Comparison of ENCODE assay signal across 25 mouse cellular contexts in genomic region chrX:61134592-61134991, GRCm38 (mm10). TPM values are rescaled to one million over a fixed set of nuclear protein-coding genes. Genes with fewer than 3 reads are reported as not detected.
DNase-seq lines count a peak whose midpoint lies in the region; ATAC-seq and TF ChIP-seq lines count a peak whose summit lies in the region.
"Had no signal": no experiment of that assay in that cellular context is flagged by ENCODE, and none has a peak within 500 bp of the region (broad histone marks: within the 10 kb centered on the region; RNA-seq: fewer than 3 reads in every experiment).

No protein-coding gene starts in this region.

- no peak for TF ChIP-seq POLR2A in kidney, adult 2 months (IDR thresholded peaks at IDR 0.05; ENCODE audit: low read depth, low read length)

- H3K4me1 ChIP-seq in forebrain, embryonic 14.5 days (ENCODE audit: control insufficient read depth, insufficient read depth, low read length) = no peaks in the 10 kb centered on the region
- no peaks in the 10 kb centered on the region for H3K4me1 ChIP-seq in forebrain, embryonic 16.5 days (replicated peaks; ENCODE audit: control insufficient read depth, insufficient read depth, low read length)
- no peaks in the 10 kb centered on the region for H3K4me1 ChIP-seq in kidney, adult 2 months (ENCODE audit: control insufficient read depth, insufficient read depth, low read length)
- H3K4me1 ChIP-seq in midbrain, postnatal 0 days (ENCODE audit: insufficient read depth, low read length) = no peaks in the 10 kb centered on the region
- H3K4me1 ChIP-seq in midbrain, embryonic 15.5 days = no peaks in the 10 kb centered on the region
- no peaks in the 10 kb centered on the region for H3K4me1 ChIP-seq in stomach, postnatal 0 days (replicated peaks; ENCODE audit: control insufficient read depth, insufficient read depth)
- H3K4me1 ChIP-seq: embryonic facial prominence, embryonic 12.5 days; heart, embryonic 10.5 days; limb, embryonic 12.5 days; neural tube, embryonic 13.5 days had no signal

- H3K4me2 ChIP-seq in forebrain, embryonic 14.5 days (ENCODE audit: low read length) = no peak overlapping the region
- H3K4me2 ChIP-seq in forebrain, embryonic 16.5 days (ENCODE audit: low read length) = no peak overlapping the region
- no peak overlapping the region for H3K4me2 ChIP-seq in midbrain, postnatal 0 days (ENCODE audit: low read depth, low read length, poor library complexity, severe bottlenecking)
- H3K4me2 ChIP-seq in midbrain, embryonic 15.5 days = no peak overlapping the region
- no peak overlapping the region for H3K4me2 ChIP-seq in stomach, postnatal 0 days (replicated peaks; ENCODE audit: low read depth)
- H3K4me2 ChIP-seq: embryonic facial prominence, embryonic 12.5 days; limb, embryonic 12.5 days; neural tube, embryonic 13.5 days had no signal

- H3K9me3 ChIP-seq in forebrain, embryonic 14.5 days (replicated peaks; ENCODE audit: control insufficient read depth, low read length) = no peaks in the 10 kb centered on the region
- H3K9me3 ChIP-seq in forebrain, embryonic 16.5 days (ENCODE audit: control insufficient read depth, low read length) = no peaks in the 10 kb centered on the region
- no peaks in the 10 kb centered on the region for H3K9me3 ChIP-seq in midbrain, postnatal 0 days (ENCODE audit: low read length)
- no peaks in the 10 kb centered on the region for H3K9me3 ChIP-seq in midbrain, embryonic 15.5 days
- no peaks in the 10 kb centered on the region for H3K9me3 ChIP-seq in stomach, postnatal 0 days (ENCODE audit: control insufficient read depth, low read length)
- H3K9me3 ChIP-seq: embryonic facial prominence, embryonic 12.5 days; heart, embryonic 10.5 days; limb, embryonic 12.5 days; neural tube, embryonic 13.5 days had no signal

- H3K36me3 ChIP-seq in forebrain, embryonic 14.5 days (ENCODE audit: control insufficient read depth, insufficient read depth, low read length) = no peaks in the 10 kb centered on the region
- no peaks in the 10 kb centered on the region for H3K36me3 ChIP-seq in forebrain, embryonic 16.5 days (ENCODE audit: control insufficient read depth, insufficient read depth)
- H3K36me3 ChIP-seq in kidney, adult 2 months (ENCODE audit: control insufficient read depth, insufficient read depth, low read length) = no peaks in the 10 kb centered on the region
- H3K36me3 ChIP-seq in midbrain, postnatal 0 days (ENCODE audit: insufficient read depth, low read length) = no peaks in the 10 kb centered on the region
- H3K36me3 ChIP-seq in midbrain, embryonic 15.5 days (replicated peaks) = no peaks in the 10 kb centered on the region
- H3K36me3 ChIP-seq in stomach, postnatal 0 days (ENCODE audit: control insufficient read depth, insufficient read depth, low read length) = no peaks in the 10 kb centered on the region
- H3K36me3 ChIP-seq: embryonic facial prominence, embryonic 12.5 days; heart, embryonic 10.5 days; limb, embryonic 12.5 days; neural tube, embryonic 13.5 days had no signal

- peak; percentile 11 for DNase-seq in forebrain, embryonic 14.5 days (ENCODE audit: low spot score)
- no peak for DNase-seq in kidney, adult 2 months
- DNase-seq in kidney, postnatal 10 days = no peak
- DNase-seq in midbrain, postnatal 0 days (ENCODE audit: low spot score) = no peak
- no peak for DNase-seq in stomach, postnatal 0 days (ENCODE audit: low spot score)
- DNase-seq: adrenal gland, postnatal 25 days; cerebellum, postnatal 14 days; kidney, postnatal 36 days; layer of hippocampus, postnatal 36 days; lung, adult 18-20 months; right cerebral cortex, postnatal 4 days; thymus, adult 18-20 months had no signal

- no peak overlapping the region for H3K9ac ChIP-seq in forebrain, embryonic 14.5 days (ENCODE audit: low read length)
- H3K9ac ChIP-seq in forebrain, embryonic 16.5 days (replicated peaks; ENCODE audit: low read depth, low read length) = no peak overlapping the region
- no peak overlapping the region for H3K9ac ChIP-seq in midbrain, postnatal 0 days (replicated peaks; ENCODE audit: low read length, poor library complexity, severe bottlenecking)
- H3K9ac ChIP-seq in midbrain, embryonic 15.5 days = no peak overlapping the region
- no peak overlapping the region for H3K9ac ChIP-seq in stomach, postnatal 0 days (ENCODE audit: low read length)
- H3K9ac ChIP-seq: embryonic facial prominence, embryonic 12.5 days; limb, embryonic 12.5 days; neural tube, embryonic 13.5 days had no signal

- peak; percentile 44 for TF ChIP-seq CTCF in kidney, adult 2 months (conservative IDR thresholded peaks at IDR 0.05; ENCODE audit: insufficient read depth, insufficient read length, low read depth, low read length)
- TF ChIP-seq CTCF in midbrain, postnatal 0 days (IDR thresholded peaks at IDR 0.05) = peak; percentile 49
- TF ChIP-seq CTCF in stomach, postnatal 0 days (IDR thresholded peaks at IDR 0.05; ENCODE audit: low read depth) = peak; percentile 55

- no peak overlapping the region for H3K4me3 ChIP-seq in forebrain, embryonic 14.5 days (ENCODE audit: low read depth, low read length)
- no peak overlapping the region for H3K4me3 ChIP-seq in forebrain, embryonic 16.5 days (replicated peaks; ENCODE audit: low read length)
- H3K4me3 ChIP-seq in kidney, adult 2 months (ENCODE audit: insufficient read depth, low read depth, low read length) = no peak overlapping the region
- no peak overlapping the region for H3K4me3 ChIP-seq in midbrain, postnatal 0 days (ENCODE audit: low read depth, low read length)
- no peak overlapping the region for H3K4me3 ChIP-seq in midbrain, embryonic 15.5 days
- no peak overlapping the region for H3K4me3 ChIP-seq in stomach, postnatal 0 days (ENCODE audit: low read depth, low read length)
- H3K4me3 ChIP-seq: embryonic facial prominence, embryonic 12.5 days; heart, embryonic 10.5 days; limb, embryonic 12.5 days; neural tube, embryonic 13.5 days had no signal

- no peak for ATAC-seq in forebrain, embryonic 14.5 days
- ATAC-seq in forebrain, embryonic 16.5 days = no peak
- ATAC-seq in midbrain, postnatal 0 days (ENCODE audit: low FRiP score) = 0 out of 2 replicates have a peak, but pooled peaks have one; percentile 27
- no peak for ATAC-seq in midbrain, embryonic 15.5 days (replicated peaks)
- ATAC-seq in stomach, postnatal 0 days (ENCODE audit: low FRiP score, low TSS enrichment) = no peak
- no peak for ATAC-seq in monocyte, adult 5-6 weeks (replicated peaks; ENCODE audit: insufficient number of reproducible peaks, low FRiP score, low TSS enrichment, poor library complexity, severe bottlenecking)
- ATAC-seq: activated CD4-positive, CD25-positive, alpha-beta regulatory T cell, adult 4 months had no signal

- no peak overlapping the region for H3K27ac ChIP-seq in forebrain, embryonic 14.5 days (ENCODE audit: low read depth, low read length)
- H3K27ac ChIP-seq in forebrain, embryonic 16.5 days (ENCODE audit: low read length) = no peak overlapping the region
- H3K27ac ChIP-seq in kidney, adult 2 months (ENCODE audit: insufficient read depth, low read depth, low read length) = no peak overlapping the region
- H3K27ac ChIP-seq in midbrain, postnatal 0 days (ENCODE audit: low read depth, low read length) = no peak overlapping the region
- no peak overlapping the region for H3K27ac ChIP-seq in midbrain, embryonic 15.5 days
- no peak overlapping the region for H3K27ac ChIP-seq in stomach, postnatal 0 days (replicated peaks)
- H3K27ac ChIP-seq: embryonic facial prominence, embryonic 12.5 days; heart, embryonic 10.5 days; limb, embryonic 12.5 days; neural tube, embryonic 13.5 days had no signal

- no peaks in the 10 kb centered on the region for H3K27me3 ChIP-seq in forebrain, embryonic 14.5 days (replicated peaks; ENCODE audit: control insufficient read depth, insufficient read depth, low read length)
- no peaks in the 10 kb centered on the region for H3K27me3 ChIP-seq in forebrain, embryonic 16.5 days (replicated peaks; ENCODE audit: control insufficient read depth, insufficient read depth, low read length)
- no peaks in the 10 kb centered on the region for H3K27me3 ChIP-seq in kidney, adult 2 months (replicated peaks; ENCODE audit: control insufficient read depth, insufficient read depth, low read length)
- H3K27me3 ChIP-seq in midbrain, postnatal 0 days (ENCODE audit: insufficient read depth, low read length) = no peaks in the 10 kb centered on the region
- H3K27me3 ChIP-seq in midbrain, embryonic 15.5 days (replicated peaks) = no peaks in the 10 kb centered on the region
- H3K27me3 ChIP-seq in stomach, postnatal 0 days (ENCODE audit: control insufficient read depth, insufficient read depth, low read length) = no peaks in the 10 kb centered on the region
- H3K27me3 ChIP-seq: embryonic facial prominence, embryonic 12.5 days; limb, embryonic 12.5 days; neural tube, embryonic 13.5 days had no signal

- 70% methylated on average over 4 of the region's 4 CpGs for WGBS in forebrain, embryonic 14.5 days
- WGBS in forebrain, embryonic 16.5 days = 75% methylated on average over 4 of the region's 4 CpGs
- 61% methylated on average over 4 of the region's 4 CpGs for WGBS in kidney, adult 2 months
- 73% methylated on average over 4 of the region's 4 CpGs for WGBS in midbrain, postnatal 0 days
- 70% methylated on average over 4 of the region's 4 CpGs for WGBS in midbrain, embryonic 15.5 days
- 67% methylated on average over 4 of the region's 4 CpGs for WGBS in stomach, postnatal 0 days

- no peak for TF ChIP-seq EP300 in stomach, postnatal 0 days (optimal IDR thresholded peaks at IDR 0.05)

RNA-seq across cellular contexts. Expression of gene Cdr1, which starts 50.8 kb away (rescaled TPM):
- polyA plus RNA-seq in forebrain, embryonic 14.5 days (2014; fragmentation: Nextera tagmentation; extraction: Ambion mirVana) = not detected in 2 replicates
- not detected in 2 replicates for polyA plus RNA-seq in forebrain, embryonic 16.5 days (2015; fragmentation: Nextera tagmentation; extraction: Ambion mirVana)
- polyA plus RNA-seq in kidney, adult 2 months (2012; rRNA removed) = not detected in 2 replicates
- not detected in 2 replicates for total RNA-seq in midbrain, postnatal 0 days (2014; rRNA removed)
- 5.2 TPM in 1 of 2 replicates, not detected in the other for polyA plus RNA-seq in midbrain, postnatal 0 days (2015; fragmentation: Nextera tagmentation; extraction: Ambion mirVana)
- polyA plus RNA-seq in midbrain, embryonic 15.5 days (2015; fragmentation: Nextera tagmentation; extraction: Ambion mirVana) = not detected in 2 replicates
- not detected in 2 replicates for polyA plus RNA-seq in stomach, postnatal 0 days (2015; fragmentation: Nextera tagmentation; extraction: Ambion mirVana)
- total RNA-seq in monocyte, adult 5-6 weeks (2017) = not detected in 3 replicates
- total RNA-seq: adrenal gland, postnatal 25 days; gastrocnemius, adult 18-20 months; heart, postnatal 25 days; layer of hippocampus, postnatal 36 days; megakaryocyte progenitor cell, adult 5-6 weeks had no signal
- polyA plus RNA-seq: activated CD4-positive, CD25-positive, alpha-beta regulatory T cell, adult 4 months; C2C12; embryonic facial prominence, embryonic 12.5 days; forebrain, embryonic 11.5 days; heart, embryonic 10.5 days; neural tube, embryonic 13.5 days had no signal
